Mouse (Mus musculus) Muller cell, postnatal 12 days (primary cell): ENCODE measurements at regions not wholly inside any gene's neighbourhood (a gene's known extent, or its start where the extent isn't known, plus 50 kb on each side); places are given as distances from the start of the nearest gene placed in this dataset.

Experiments
- DNase-seq: peaks from one replicate; pipeline ENCODE4 v3.0.0-alpha.2; 2015; ENCODE audit errors: inconsistent ontology term

- DNase-seq = no peak
Measured at GRCm38 (mm10) chr6:76825953-76826352, 328.4 kb upstream of the Gm9008 start.

GRCm38 (mm10) chr6:76802969-76803368 lies 305.4 kb upstream of the Gm9008 start:
- peak; percentile 79 for DNase-seq

GRCm38 (mm10) chr6:76780168-76780567 lies 282.6 kb upstream of the Gm9008 start:
- DNase-seq = no peak

- DNase-seq = peak; percentile 93
Measured at GRCm38 (mm10) chr6:76778201-76778600, 280.6 kb upstream of the Gm9008 start.

GRCm38 (mm10) chr6:76777080-76777479 lies 279.5 kb upstream of the Gm9008 start:
- no peak for DNase-seq

- no peak for DNase-seq
Measured at GRCm38 (mm10) chr6:76763852-76764251, 266.3 kb upstream of the Gm9008 start.

- DNase-seq = peak; percentile 98
Measured at GRCm38 (mm10) chr6:76754867-76755266, 257.3 kb upstream of the Gm9008 start.
